Mouse (Mus musculus): ENCODE measurements around the gene Nuak1. TPM values are rescaled to one million over a fixed set of nuclear protein-coding genes. Genes with fewer than 3 reads are reported as not detected.

Nuak1 gene
- polyA plus RNA-seq, 1 experiment: 25.9 TPM

DNA sequence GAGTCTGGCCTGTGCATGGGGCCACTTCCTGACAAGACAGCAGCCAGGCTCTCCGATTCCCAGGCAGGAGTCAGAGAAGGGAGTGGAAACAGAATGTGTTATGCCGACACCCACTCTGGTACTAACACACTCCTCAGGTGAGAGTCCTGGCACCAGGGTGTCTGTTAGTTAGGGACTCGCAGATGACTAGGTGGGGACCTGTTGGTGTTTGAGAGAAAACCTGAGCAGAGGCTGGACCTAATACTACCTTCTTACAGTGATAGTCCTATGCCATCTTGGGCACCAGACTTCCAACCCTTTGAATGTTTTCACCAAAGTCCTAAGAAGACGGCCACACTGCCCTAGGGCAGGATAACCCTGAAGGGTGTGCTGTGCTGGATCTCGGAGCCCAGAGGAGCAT is 111.1 kb downstream of the Nuak1 start:
- Histone ChIP-seq H3K4me1 (ENCODE audit: control insufficient read depth, insufficient read depth, low read length) (no peaks in the 10 kb centered on the region), H3K27ac (ENCODE audit: insufficient read depth, low read length) (no peak overlapping the region), H3K9ac (ENCODE audit: low read depth, poor library complexity, severe bottlenecking) (no peak overlapping the region), H3K27me3 (ENCODE audit: control insufficient read depth, insufficient read depth, low read length, poor library complexity, severe bottlenecking) (no peaks in the 10 kb centered on the region), H3K4me3 (ENCODE audit: low read depth, low read length) (no peak overlapping the region), H3K9me3 (replicated peaks; ENCODE audit: control insufficient read depth, insufficient read depth, low read length, poor library complexity, severe bottlenecking) (no peaks in the 10 kb centered on the region), H3K36me3 (ENCODE audit: control insufficient read depth, insufficient read depth, low read length, poor library complexity, severe bottlenecking) (no peaks in the 10 kb centered on the region)
- TF ChIP-seq CTCF (IDR thresholded peaks at IDR 0.05; ENCODE audit: low read depth, low read length): no peak
- no peak for TF ChIP-seq EP300 (IDR thresholded peaks at IDR 0.05; ENCODE audit: insufficient read depth, low read depth, low read length)
- TF ChIP-seq POLR2A (IDR thresholded peaks at IDR 0.05; ENCODE audit: insufficient read depth, low read length): no peak

DNA sequence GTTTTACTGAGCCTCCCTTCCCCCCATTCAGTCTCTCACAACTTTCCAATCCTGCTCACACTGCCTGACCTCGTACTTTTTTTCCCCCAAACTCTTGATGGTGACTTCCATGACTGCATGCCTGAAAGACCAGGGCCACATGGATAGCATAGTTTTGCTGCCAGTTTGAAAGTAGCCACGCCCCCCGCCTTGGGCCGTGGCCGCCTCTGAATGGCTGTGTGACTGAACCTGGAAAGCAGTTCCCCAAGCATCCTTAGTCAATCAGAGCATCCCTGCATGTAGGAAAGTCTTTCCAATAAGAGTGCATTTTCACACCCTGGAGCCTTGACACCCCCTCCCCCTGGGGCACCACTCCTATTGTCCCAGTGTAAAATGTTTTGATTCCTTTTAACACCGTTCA is 116.4 kb downstream of the Nuak1 start:
- Histone ChIP-seq H3K27me3 (ENCODE audit: control insufficient read depth, insufficient read depth, low read length, poor library complexity, severe bottlenecking) (no peaks in the 10 kb centered on the region), H3K9ac (ENCODE audit: low read depth, poor library complexity, severe bottlenecking) (no peak overlapping the region), H3K4me1 (ENCODE audit: control insufficient read depth, insufficient read depth, low read length) (no peaks in the 10 kb centered on the region), H3K9me3 (replicated peaks; ENCODE audit: control insufficient read depth, insufficient read depth, low read length, poor library complexity, severe bottlenecking) (no peaks in the 10 kb centered on the region), H3K4me3 (ENCODE audit: low read depth, low read length) (no peak overlapping the region), H3K27ac (ENCODE audit: insufficient read depth, low read length) (no peak overlapping the region), H3K36me3 (ENCODE audit: control insufficient read depth, insufficient read depth, low read length, poor library complexity, severe bottlenecking) (no peaks in the 10 kb centered on the region)
- TF ChIP-seq POLR2A (IDR thresholded peaks at IDR 0.05; ENCODE audit: insufficient read depth, low read length) (no peak), CTCF (IDR thresholded peaks at IDR 0.05; ENCODE audit: low read depth, low read length) (no peak), EP300 (IDR thresholded peaks at IDR 0.05; ENCODE audit: insufficient read depth, low read depth, low read length) (no peak)

Other genes with a start within 250 kb of the Nuak1 start
- 52.1 and 53.4 TPM in 2 replicates for gene Ckap4, start 93.5 kb upstream of the Nuak1 start, polyA plus RNA-seq (2011; ENCODE audit: insufficient read depth, insufficient read length, low read depth, missing spikeins)
- gene Tcp11l2, start 136.0 kb upstream of the Nuak1 start, polyA plus RNA-seq (2011; ENCODE audit: insufficient read depth, insufficient read length, low read depth, missing spikeins): 2.6 and 3.6 TPM in 2 replicates
- gene Polr3b, start 181.7 kb upstream of the Nuak1 start, polyA plus RNA-seq (2011; ENCODE audit: insufficient read depth, insufficient read length, low read depth, missing spikeins): 44.3 and 45.8 TPM in 2 replicates

Measured in ES-Bruce4 (cell line).